Mouse (Mus musculus): ENCODE results near the gene Slc6a19.

Gene Slc6a19

GRCm38 (mm10) chr13:73675161-73675560 lies 29.5 kb downstream of the Slc6a19 start:
- DNase-seq (ENCODE audit: extremely low read depth, low read depth), result no peak

DNA sequence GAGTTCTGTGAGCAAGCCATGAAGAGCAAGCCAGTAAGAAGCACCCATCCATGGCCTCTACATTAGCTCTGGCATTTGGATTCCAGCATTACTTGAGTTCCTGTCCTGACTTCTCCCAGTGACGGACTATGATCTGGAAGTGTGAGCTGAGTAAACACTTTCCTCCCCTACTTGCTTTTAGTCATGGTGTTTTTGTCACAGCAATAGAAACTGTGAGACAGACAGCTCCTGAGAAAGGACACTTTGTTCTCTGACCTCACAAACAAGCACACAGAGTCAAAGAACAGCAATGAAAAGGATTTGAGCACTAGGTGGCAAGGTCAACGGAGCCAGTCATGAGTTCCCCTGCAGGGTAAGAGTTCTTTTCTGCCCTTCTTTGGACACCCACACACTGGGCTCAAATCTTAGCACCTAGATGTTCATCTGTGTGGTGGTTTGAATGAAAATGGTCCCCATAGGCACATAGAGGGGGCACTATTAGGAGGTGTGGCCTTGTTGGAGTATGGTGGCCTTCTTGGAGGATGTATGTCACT lies 44.4 kb downstream of the Slc6a19 start:
- DNase-seq (ENCODE audit: extremely low read depth, low read depth), result no peak

DNA sequence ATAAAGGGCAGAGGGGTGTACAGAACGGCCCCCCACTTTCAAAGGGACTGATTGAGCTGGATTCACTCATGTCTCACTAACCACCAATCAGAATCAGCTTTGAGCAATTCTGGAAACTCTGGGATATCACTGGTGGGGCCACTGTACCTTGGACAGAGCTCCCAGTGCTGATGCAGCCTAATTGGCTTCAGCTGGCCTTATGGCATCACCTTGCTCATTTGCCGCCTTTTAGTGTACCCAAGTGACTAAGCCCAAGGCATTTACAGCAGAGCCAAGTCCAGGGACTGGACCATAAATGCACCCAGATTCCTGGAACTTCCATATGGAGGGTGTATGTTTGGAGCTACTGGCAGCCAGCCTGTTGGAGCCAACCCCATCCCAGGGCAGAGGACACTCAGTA lies 45.7 kb downstream of the Slc6a19 start:
- DNase-seq (ENCODE audit: extremely low read depth, low read depth), result no peak

DNA sequence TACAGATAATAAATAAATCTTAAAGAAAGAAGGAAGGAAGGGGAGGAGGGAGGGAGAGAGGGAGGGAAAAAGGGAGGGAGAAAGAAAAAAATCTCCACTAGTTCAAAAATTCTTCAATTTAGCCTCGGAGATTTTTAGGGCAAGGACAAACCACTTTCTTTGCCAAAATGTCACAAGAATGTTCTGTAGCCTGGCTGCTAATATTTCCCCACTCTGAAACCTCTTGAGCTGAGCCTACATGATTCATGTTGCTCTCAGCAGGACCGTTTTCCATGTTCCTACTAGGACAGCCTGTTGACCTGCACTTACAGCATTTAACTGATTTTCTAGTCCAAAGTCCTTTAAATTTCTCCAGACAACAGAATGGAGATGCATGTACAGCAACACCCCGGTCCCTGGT lies 49.7 kb downstream of the Slc6a19 start:
- no peak for DNase-seq (ENCODE audit: extremely low read depth, low read depth)

GRCm38 (mm10) chr13:73653266-73653665 lies 51.4 kb downstream of the Slc6a19 start:
- DNase-seq (ENCODE audit: extremely low read depth, low read depth), result no peak

DNA sequence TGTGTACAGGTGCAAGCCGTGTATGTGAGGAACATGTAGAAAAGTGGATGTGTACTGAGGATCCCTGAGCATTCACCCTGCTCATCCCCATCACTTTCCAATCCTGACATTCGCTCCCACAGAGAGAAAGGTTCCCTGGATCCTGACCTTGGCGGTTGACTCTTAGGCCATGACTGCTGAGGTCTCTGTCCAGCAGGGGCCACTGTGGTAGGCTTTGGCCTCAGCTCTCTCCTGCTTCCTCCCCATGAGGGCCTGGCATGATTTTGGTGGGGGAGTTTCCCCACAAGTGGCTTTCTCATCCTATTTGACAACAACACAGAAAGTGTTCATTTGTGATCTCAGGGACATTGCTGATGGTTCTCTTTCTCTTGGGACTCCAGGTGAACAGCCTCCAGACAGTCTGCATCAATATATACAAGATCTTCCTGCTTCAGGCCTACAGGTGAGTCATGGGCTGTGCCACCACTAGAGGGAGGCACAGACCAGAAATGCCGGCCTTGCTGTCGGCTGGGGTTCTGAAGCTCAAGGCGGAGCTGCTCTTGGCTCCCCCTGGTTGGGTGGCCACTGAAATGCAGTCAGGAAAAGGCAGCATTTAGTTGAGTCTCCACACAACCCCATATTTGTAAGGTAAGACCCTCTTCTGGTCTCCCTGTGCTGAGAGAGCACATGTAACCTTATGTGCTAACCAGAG lies 58.1 kb downstream of the Slc6a19 start:
- DNase-seq (ENCODE audit: extremely low read depth, low read depth), result no peak

- DNase-seq (ENCODE audit: extremely low read depth, low read depth), result no peak
Measured at GRCm38 (mm10) chr13:73641296-73641695, 63.4 kb downstream of the Slc6a19 start.

DNA sequence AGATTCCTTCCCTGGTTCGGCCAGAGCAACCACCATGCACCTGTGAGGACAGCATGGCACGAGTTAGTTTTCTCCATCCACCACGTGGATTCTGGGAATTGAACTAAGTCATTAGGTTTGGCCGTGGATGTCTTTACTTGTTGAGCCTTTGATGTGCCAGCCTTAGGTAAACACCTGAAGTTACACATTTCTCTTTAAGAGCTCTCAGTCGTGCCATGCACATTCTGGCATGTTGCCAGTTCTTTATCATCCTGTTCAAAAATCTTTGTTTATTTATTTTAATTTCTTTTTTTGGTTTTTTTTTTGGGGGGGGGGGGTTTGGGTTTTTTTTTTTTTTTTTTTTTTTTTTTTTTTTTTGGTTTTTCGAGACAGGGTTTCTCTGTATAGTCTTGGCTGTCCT lies 66.8 kb downstream of the Slc6a19 start:
- DNase-seq (ENCODE audit: extremely low read depth, low read depth), result no peak

DNA sequence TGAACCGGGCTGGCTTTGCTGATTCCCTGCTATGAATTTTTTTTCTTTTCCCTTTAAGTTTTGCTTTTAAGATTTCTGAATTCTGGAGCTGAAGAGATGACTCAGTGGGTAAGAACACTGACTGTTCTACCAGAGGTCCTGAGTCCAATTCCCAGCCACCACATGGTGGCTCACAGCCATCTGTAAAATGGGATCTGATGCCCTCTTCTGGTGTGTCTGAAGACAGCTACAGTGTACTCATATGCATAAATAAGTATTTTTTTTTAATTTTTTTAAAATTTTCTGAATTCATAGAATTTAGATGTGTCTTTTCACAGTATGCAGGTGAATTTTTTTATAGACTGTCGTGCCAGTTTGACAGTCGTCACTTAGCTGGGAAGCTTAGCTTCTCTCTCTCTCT lies 72.8 kb downstream of the Slc6a19 start:
- DNase-seq (ENCODE audit: extremely low read depth, low read depth), result no peak

All from MEL-GATA-1-ER (cell line).